Mouse (Mus musculus) liver, adult (tissue): ENCODE data around the gene Ccdc157.

Source experiments
- GATA4 ChIP-seq: IDR thresholded peaks from 2 replicates; pipeline ENCODE4 v1.6.1; 2014; ENCODE audit warnings: mild to moderate bottlenecking, low read length; ENCODE audit not compliant: insufficient replicate concordance

Gene Ccdc157

DNA sequence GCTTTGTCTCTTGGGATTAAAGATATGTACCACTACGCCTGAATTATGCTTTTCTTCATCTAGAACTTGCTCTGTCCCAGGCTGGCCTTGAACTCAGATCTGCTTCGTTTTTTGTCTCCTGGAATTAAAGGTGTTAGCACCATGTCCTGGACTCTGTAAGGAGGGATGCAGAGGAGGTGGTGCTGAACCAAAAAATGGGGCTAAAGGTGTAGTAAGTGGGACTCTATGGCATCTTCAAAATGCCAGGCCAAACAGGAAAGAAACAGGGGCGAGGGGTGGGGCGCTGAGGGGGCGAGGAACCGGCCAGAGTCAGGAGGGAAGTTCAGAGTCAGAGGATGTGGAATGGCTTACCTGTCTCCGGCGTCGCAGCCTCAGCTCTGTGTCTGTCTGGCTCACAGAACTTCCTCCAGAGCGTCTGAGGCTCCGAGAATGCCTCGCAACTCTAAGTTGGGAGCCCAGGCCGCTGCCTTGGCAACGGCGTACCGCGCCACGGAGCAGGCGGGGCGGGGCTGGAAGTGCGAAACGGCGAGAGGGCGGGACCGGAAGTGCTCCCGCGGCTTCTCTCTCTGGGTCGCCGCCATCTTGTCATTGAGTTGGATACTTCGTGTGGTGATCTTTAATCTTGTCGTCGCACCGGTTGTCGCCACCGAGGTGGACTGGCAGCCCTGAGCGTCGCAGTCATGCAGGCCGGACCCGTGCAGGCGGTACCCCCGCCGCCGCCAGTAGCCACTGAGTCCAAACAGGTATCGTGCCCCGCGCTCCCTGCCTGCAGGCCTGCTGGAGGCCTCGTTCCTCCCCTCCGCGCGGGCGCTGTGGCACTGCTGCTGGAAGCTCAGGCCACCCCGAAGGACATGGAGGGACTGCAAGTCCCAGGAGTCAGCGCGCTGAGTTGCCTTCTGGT is at the start of gene Ccdc157, which contains the start of gene Sf3a1:
Ccdc157 (minus strand) TSS at position 486 of the 901 bp plus-strand sequence.
Sf3a1 (plus strand) TSS at position 543 of the 901 bp plus-strand sequence.
- no peak; the same call in 1 of the 2 replicates for TF ChIP-seq GATA4

DNA sequence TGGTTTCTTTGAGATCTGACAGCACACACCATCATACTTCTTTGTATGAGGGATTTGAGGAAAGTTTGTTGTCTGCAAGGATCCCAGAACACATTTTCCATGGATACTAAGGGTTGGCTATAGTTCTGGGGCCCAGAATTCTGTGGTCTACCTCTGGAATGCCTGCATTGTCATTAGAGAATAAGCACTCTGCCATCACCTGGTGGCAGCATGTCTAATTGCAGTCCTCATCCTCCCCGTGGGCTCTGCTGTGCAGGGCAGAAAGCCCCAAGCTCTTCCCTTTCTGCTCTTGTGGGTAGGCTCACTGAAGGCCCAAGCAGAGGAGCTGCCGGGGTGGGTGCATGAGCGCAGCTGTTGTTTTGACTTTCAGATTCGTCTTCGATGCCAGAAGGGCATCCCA is 49.5 kb upstream of the Ccdc157 start:
- no peak for TF ChIP-seq GATA4

DNA sequence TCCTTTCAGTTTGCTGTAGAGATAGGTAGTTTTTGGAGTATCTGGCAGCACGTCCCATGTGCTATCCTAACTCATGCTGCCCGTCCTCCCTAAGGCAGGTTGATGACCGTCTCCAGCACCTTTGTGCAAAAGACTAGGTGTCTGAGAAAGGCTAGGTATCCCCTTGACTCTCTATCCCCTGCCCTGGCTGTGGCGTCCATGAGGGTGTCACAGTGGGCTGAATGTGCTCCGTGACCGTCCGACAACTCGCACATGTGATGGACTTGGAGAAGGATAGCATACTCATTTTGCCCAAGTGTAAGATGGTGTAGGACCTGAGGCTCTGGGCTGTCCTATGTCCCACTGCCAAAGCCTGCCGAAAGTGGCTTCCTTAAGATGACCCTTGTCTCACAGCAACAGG is 47.6 kb upstream of the Ccdc157 start:
- TF ChIP-seq GATA4 = no peak

DNA sequence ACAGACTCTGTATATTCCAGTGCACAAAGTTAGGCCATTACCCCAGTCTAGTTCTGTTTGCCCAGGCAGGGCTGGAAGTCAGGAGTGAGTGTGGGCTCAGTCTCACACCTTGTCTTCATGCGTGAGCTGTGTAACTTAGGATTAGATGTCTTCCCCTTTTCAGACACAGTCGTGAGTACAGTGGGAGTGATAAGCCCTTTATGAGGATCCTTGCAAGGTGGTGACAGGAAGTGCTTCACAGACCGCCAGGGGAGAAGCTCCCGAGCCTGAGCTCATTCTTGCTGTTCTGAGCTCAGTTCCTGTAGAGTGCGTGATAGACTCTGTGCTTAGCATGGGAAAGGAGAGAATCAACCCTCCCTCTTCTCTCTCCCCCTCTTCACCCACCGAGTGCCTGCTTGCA is 46.5 kb upstream of the Ccdc157 start:
- TF ChIP-seq GATA4 = no peak

DNA sequence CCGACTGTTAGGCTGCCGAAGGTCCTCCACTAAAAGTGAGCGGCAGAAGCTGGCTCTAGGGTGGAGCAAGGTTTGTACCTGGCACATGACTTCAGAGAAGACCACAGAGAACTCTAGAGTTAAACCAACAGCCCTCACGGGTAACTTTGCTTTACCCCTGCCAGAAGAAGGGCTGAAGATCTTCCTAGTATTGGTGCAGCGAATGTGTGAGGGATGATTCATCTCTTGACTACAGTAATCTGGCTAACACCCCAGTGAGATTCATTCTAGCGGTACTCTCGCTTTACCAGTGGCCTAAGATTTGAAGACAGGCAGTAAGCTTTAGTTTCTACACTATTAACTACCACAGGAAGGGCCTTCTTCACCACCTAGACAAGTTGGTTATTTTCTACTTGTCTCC is 45.9 kb upstream of the Ccdc157 start:
- TF ChIP-seq GATA4 = no peak

DNA sequence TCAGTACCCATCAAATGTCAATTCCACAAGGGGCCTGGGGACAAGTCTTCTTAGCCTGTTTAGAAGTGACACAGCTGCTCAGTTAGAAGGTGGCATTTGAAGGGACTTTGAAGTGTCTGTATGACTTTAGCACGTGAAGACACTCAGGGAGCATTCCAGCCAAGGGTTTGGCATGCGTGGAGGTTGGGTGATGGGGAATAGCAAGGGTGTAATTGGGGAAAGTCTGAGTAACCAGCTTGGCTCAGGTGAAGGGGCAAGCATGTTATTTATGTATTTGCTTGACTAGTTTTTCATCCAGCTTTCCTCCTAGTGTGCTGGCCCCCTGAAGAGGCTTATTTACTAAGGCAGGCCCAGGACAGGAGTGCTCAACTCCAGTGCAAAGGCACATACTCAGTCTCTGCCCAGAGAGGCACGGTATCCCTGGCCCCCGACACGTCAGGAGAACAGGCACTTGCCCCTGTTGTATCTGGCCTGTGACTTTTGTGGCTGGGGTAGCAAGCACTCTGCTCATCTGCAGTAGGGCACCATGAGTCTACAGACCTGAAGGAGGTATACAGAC is 45.1 kb upstream of the Ccdc157 start:
- no peak for TF ChIP-seq GATA4

DNA sequence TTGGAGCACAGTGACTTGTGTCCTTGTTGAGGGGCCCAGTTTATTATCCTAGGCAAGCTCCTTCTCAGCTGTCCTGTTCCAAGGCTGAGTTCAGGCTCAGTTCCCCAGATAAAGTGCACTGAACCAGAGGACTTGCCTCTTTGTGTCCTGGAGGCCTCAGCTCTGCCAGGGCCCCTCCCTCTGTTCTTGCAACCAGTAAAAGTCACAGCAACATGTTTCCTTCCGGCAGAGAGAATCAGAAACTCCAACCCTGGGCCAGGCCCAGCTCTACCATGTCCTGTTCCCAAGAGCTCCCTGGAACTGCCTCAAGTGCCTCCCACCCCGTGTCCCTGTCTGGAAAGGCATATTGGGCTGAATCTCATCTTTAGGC is 43.6 kb upstream of the Ccdc157 start:
- TF ChIP-seq GATA4 = peak; percentile 82; the same call in 1 of the 2 replicates

DNA sequence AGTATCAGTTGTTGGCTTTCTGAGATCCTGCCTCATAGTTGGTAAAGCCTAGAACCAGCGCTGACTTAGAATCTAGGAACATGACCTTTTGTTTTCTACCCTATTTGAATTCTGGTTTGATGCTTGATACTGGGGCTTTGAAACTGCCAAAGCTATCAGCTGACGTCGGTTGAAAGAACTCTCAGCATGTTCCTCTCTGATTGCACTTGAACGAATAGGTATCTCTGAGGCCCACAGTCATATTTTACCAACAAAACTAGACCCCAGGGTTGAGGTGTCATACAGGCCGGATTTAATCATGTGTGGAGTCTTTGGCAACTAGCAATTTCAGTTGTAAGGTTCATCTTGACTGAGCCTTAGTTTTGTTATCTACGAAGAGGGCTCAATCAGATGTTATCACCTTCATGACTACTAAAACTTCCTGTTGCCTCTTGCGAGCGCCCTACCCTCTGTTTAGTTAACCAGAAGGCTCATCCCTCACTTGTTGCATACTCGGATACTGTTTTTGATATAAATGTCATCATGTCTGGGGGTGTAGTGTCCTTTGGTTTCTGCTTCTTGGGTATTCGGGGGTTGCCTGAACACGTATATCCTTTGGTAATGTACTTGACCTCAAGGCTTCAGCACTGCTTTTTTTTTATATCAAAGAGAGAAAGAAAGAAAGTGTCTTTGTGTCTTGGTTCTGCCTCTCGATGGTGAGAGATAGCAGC is 43.1 kb upstream of the Ccdc157 start:
- TF ChIP-seq GATA4 = no peak

DNA sequence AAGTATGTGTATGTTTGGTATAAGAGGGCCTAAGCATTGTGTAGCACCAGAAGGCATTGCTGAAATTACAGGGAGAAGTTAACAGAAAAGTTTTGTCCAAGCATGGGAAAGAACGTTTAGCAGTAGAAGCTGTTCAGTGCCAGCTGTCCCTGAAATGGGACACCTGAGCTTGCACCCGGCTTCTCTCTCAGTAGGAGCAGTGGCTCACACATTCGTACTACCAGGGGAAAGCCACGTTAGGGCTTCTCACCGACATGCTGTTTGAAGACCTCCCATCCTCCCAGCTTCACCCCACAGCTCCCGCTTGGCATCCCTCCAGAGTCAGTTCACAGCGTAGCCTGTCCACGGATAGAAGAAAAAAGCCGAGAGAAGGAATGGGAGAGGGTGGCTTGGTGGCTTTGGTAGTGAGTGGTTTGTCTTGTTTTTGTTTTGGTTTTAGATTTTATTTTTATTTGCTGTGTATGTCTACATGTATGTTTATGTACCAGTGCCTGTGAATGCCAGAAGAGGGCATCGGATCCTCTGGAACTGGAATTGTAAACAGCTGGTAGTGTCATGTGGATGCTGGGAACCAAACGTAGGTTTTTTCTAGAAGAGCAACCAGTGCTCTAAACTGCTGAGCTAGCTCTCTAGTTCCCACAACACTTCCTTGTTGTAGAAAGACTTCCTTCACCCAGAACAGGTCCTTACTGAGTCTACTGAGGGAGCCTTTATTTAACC is 42.0 kb upstream of the Ccdc157 start:
- TF ChIP-seq GATA4 = no peak

DNA sequence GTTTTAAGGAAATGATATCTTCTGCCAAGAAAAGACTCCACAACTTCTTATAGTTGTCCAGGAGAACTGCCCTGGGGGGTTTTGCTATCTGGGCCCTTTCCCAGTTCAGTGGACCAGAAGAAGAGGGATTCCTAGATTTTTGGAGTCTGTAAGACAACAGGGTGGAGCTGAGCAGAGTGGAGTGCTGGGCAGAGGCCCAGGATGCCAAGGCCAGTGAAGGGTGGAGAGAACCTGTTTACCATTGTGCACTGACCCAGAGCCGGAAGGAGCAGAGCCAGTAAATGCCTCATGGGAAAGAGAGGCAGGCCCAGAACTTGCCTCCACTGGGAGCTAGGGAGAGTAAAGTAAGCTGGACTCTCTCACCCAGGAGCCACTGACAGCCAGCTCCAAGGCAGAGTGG is 37.6 kb upstream of the Ccdc157 start:
- TF ChIP-seq GATA4 = no peak

DNA sequence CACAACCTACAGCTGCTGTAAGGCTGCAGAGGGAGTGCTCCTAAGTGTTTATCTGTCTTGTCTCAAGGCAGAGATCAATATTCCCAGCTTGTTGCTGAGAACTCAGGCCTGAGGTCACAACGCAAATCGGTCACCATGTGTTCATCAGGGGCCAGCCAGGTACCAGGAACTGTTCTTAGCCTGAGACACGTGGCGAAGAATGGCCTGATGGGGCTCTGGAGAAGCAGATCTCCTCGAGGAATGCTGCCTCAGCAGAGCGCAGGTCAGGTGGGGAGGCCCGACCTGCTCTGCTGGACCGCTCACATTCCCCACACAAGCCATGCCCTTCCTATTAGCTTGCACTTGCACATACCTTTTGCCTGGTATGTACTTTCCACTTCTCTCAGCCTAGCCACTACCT is 36.5 kb upstream of the Ccdc157 start:
- no peak for TF ChIP-seq GATA4

DNA sequence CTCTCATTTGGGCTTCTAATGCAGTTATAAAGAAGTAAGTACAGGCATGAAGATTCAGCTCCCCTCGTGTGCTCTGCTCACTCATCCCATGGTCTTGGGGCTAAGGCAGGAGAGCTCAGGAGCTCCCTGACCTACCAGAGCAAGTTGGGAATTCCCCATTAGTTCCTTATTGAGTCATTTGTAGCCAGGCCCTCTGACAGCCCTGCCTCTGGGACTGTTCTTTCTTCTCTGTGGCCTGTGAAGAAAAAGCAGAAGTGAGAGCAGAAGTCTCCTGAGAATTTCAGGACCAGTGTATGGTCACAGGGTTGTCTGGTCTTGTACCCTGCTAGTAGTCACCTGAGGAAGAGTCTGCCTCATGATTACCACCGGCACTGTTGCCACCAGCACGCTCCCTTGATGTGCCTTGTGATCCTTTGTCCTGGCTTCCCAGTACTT is 35.5 kb upstream of the Ccdc157 start:
- TF ChIP-seq GATA4 = no peak

DNA sequence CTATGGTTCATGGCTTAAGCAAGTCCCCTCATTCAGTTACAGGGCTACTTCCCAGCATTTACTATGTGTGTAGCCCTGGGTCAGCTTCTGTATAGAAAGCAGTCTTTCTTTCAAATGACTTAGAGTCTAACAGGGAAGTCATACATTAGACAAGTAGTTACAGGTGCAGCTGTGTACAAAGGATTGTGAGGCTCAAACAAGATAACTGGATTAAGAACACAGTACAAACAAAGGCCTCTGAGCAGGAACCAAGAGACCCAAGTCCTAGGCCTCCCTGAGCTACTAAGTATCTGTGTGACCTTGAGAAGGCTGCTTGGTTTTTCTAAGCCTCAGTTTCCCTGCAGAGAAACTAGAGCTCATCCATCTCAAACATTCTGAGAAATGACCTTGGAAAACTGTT is 33.3 kb upstream of the Ccdc157 start:
- TF ChIP-seq GATA4 = no peak

DNA sequence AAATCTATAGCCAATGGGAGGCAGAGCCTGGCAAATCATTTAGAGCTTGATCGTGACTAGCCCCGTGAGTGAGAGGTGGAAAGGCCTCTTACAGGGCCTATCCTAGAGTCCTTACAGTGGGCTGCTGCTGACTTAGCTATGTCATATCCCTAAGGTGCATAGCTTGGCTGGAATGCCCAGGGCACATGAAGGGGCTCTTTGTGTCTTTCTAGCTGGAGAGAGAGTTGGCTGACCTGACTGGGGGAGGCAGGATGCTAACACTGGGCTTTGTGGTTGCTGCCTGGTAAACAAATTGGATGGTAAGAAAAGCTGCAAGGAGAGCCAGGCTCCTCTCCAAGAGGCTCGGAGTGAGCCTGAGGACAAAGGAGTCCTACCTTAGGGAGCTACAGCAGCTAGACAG is 32.7 kb upstream of the Ccdc157 start:
- TF ChIP-seq GATA4 = no peak

DNA sequence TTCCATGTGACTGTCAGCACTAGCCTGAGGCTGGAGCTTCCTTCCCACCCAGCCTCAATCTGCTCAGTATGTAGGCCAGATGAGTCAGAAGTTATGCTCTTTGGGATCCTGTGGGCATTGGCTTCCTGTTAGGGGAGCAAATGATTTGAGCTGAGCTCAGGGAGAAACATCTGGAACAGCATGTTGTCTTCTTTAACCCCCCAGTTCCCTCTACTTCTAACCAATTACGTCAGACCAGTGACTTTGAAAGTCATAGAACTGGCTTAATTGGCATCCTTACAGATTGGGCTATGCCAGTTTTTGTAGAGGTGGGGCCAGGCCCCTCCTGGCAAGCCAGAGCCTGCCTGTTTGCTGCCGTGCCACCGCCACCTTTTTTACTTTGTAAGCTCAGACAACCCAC is 30.6 kb upstream of the Ccdc157 start:
- TF ChIP-seq GATA4 = no peak
